Mouse (Mus musculus) ovary, postnatal 10 days (tissue): ENCODE measurements around the gene Nectin3.
"Not testable (repeated sequence)": the region's sequence is repeated elsewhere in the genome, so short reads cannot be mapped to it uniquely, and the experiment has no call there.

Experiments
- DNase-seq: peaks from one replicate; pipeline ENCODE4 v3.0.0; 2022; ENCODE audit warnings: low spot score

Gene Nectin3

DNA sequence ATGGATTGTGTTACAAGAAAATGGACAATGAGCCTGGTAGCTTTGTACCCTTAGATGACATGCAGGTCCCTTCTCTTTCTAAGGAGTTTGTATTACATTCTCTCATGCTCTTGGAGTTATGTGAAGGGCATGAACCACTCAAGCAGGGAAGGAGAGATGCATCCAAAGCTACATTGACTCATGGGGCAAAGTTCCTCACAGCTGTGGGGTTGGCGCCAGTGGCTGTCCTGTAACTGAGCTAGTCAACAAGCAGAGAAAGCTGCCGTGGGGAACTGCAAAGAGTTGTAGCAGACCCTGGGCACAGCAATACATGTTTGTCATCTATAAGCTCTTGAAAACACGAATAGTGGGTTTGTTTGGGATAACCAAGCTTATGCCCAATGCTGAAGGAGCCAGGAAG is 82.1 kb downstream of the Nectin3 start:
- DNase-seq, result no peak

DNA sequence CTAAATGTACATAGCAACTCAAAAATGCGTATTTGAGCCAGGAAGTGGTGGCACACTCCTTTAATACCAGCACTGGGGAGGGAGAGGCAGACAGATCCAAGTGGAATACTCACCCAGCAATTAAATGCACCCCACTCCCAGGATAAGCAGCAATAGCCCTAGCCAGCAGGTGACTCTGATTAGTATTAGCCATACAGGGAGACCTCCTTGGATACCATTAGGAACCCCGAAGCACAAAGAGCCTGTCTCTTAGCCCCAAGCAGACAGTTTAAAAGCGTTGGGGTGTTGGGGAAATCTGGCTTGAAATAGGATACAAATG is 87.6 kb downstream of the Nectin3 start:
- no peak for DNase-seq

DNA sequence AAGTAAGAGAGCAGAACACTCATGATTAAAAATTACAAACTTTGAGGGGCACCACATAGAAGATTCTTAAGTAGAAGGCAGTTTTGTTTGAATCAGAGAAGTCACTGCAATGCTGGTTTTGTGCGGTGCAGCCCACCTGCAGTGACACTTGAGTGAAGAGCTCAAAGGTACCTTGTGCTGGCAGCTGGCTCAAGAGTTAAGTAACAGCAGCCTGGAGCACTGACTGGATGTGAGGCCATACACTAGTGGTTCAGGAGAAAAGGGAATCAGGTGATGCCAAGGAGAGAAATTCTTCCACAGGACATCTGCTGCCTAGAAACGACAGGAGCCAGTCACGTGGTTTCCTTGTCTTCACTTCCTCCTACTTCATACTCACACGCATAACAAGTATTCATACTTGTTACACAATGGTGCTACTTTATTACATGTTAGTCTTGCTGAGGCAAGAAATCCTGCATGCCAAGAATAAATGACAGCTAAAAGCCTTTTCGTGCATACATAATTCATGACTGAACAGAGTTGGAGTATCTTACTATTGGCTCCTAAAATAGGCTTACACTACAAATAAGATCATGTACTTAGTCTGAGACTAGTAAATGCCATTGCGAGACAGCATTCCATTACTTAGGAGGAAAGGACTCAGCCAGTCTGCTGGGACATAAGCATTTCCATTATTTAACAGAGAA is 88.1 kb downstream of the Nectin3 start:
- DNase-seq, result no peak

DNA sequence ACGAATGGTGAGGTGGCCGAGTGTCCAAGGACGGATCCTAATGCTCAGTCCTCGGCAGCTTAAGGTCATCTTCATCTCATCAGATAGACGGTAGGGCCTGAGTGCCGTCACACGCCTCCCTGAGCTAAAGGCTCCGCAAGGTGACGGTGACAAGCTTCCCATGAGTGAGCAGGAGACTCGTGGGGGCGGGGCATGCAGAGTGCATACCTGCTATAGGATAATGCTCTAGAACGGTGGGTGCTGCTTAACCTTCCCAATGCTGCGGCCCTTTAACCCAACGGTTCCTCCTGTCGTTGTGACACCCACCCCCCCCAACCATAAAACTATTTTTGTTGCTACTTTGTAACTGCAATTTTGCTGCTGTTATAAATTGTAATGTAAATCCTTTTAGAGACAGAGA is 90.3 kb downstream of the Nectin3 start:
- DNase-seq, result no peak

DNA sequence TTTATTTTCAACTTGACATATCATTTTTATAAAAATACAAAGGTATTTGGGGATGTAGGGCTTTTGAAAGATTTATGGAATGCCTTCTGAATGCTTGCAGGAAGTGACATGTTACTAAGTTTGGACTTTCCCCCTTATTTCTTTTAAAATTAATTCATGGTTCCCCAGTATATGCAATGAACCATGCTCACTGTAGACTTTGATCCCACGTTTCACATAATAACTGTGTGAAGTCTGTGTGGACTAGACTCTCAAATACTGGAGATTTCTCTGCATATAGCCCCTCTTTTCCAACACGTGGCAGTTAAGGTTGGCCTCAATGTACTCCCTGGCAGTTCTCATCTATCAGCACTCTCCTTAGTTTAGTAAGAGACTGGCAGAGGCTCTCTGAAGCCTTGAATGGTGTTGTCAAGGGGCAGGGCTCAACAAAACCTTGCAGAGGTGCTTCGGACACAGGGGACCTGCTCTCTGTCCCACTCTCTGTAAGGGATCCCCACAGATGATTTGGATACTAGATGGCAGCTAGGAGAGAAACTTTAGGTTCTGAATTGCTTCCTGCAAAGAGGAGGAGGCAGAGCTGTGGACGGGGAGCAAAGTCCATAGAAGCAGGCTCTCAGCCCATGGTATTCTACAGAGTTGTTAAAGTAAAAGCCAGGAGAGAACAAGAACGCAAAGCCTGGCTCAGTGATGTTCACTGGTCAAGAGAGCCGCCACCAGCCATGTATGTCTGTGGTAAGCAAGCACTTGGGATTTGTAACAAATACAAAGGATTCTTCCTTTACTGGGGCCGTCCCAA is 91.3 kb downstream of the Nectin3 start:
- no peak for DNase-seq

DNA sequence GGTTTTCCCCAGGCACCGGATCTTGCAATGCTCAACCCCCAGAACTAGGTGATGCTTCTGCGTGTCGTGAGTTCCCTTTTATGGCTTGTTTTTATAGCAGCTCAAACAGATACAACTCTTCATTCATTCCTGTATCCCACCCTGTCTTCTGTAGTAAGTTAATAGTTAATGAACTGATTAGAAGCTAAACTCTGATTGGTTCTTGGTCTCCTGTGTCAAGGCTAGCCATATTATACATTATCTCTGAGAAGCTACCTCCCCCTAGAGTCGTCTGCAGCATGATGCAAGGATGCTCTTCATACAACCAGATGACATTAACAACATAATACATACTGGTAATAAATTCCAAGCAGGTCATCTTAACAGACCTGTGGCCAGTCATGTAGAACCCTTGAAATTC is 100.4 kb downstream of the Nectin3 start:
- no peak for DNase-seq

DNA sequence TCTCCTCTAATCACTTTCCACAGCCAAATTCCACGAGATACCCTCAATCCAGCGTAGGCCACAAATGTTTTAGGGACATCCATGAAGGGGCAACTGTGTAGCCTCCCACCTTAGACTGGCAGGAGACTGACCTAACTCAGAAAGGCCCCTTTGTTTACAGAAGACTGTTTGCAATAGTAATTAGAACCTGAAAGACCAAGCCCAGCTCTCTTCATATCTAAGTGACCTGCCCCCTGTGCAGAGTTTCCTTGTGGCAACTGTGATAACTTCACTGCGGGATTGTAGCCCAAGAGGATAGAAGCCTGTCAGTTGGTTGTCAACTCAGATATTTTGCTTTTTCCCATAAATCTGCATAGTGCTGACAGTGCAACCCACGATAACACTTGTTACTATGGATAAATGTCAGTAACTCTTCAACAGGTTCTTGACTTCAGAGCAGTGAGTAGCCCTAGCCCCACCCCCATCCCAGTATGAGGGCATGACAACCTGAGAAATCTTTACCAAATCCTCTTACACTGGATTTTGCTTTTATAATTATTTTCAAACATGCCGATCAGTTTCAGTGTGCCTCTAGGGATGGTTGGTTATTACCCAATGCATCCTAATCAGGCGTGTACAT is 108.8 kb downstream of the Nectin3 start:
- no peak for DNase-seq

DNA sequence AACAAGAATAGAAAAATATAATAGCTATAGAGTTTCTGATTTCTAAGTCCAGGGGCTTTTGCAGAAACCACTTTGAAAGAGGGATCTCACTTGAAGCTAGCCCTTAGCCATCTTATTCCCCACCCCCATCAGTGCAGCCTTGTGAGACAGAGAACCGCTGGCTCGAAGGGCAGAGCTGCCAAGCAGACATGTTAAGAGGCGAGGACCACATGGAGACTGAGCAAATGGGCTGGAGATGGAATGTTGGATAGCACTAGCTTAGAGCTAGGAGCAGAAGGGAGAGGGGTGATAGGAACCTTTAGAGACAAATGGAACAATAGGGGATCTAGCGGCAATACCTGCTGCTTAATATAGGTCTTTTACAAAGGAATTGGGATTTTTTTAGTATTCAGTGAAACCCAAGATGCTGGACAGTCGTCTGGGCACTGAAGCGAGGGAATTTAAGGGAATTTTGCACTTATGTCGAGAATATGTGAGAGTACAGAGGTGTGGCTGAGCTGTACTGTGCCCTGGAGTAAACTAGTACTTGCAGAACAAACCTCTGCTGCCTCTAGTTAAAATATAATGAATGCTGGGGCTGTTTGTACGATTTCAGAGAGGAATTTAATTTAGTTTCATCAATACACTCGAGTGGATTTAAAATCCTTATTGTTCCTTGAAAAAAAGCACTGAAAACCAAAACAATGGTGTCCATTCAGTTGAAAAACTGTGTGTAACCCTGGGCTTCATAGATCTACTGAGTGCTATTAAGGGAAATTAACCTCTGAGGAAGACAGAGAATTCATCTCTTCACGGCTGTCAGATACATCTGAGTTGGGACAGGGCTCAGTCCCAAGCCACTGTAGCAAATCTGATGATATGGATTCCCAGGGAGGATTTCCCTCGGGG is 109.6 kb downstream of the Nectin3 start:
- no peak for DNase-seq

DNA sequence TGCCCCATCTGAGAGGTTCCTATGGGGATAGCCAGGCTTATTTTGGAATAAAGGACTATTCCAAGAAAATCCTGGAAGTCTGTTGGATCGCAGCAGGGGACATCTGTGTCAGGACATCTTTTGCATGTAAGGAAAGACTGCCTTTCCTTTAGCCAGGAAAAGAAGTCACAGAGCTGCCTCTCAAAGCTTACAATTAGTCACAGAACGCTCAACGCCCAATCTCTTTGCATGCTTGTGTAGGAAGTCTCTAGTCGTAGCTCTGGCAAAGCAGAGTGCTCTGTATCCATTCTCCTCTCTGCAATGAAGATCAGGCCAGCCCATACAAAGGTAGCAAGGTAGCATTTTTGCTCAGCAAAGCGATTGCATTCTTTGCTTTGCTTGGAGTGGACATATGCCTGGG is 114.0 kb downstream of the Nectin3 start:
- DNase-seq, result no peak

DNA sequence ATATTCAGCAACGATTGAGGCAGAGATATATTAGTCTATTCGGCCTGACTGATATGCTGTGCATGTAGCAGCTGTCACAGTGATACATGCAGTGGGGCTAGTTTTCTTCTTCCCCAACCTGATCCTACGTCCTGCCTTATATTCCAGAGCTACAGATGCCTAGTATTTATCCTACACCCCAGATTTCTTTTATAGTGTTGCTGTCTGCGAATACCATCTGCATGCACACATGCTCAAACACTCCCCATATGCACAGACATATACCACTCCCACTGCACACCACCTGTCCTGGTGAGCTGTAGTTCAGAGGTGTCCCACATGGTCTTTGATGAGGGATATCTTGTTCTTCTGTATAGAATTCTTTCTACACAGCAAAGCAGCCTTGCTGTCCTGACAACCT is 115.0 kb downstream of the Nectin3 start:
- no peak for DNase-seq

DNA sequence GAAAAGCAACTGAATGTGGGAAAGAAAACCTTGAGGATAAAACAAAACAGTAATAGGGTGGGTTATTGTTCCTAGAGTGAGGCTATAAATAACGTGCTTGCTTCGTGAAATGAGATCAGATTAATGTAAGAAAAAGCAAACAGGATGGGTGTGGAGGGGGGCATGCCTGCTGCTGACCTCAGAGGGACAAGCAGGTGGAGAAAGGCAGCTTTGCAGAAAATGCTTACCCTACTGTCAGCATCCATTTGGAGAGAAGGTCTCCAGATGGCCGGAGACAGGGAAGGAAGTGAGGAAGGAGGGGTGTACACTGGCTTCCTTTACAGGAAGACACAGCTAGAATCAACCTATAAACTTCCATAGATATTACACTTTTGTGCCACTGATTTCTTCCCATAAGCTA is 121.8 kb downstream of the Nectin3 start:
- no peak for DNase-seq

DNA sequence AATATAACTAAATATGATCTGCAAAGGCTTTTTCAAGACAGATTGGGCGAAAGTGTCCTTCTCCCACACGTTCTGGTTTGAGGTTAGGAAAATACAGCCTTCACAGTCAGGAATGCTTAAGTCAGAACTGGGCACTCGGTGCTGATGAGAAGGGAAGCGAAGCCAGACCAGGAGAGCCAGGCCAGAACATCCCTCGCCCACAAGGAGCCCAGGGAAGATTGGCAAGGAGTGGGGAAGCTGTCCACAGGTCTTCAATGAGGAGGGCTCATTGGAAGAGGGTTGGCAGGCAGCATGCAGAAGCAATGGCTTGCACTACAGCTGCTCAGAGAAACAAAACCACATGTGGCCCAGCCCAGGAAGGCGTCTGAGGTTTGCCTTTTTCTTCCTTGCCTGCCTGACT is 136.3 kb downstream of the Nectin3 start:
- DNase-seq, result no peak

DNA sequence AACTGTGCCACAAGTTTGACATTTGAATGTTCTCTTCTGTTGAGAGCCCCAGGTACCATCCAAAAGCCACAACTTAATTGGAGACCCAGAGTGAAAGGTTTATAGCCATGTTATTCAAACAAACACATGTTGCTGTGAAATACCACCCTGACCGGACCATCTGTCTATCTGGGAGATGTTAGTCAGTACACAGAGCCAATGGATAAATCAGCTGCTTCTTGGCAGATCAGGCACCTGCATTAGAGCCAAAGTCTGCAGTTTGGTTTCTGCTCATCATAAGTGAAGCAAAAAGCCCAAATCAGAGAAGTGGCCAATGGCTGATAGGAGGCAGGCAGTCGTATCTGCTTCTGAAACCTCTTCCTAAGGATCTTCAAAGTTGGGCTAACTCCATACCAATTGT is 140.7 kb downstream of the Nectin3 start:
- not testable (repeated sequence) for DNase-seq

DNA sequence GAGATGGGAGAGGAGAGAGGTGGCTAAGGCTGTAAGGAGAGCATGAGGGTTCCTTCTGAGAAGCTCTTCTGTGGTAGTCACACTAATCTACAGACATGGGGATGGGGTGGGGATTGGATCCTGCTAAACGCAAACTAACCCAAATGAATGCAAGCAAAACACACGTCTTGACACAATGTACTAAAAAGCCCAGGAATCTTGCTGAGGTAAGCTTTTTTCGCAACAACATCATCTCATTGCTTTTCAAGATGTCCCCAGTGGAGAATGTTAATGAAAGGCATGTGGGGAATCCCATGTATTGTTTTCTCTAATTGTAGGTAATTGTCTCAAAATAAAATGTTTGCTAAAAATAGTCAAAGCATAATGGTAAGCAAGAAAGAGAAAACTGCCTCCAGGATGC is 141.7 kb downstream of the Nectin3 start:
- no peak for DNase-seq
